Mouse (Mus musculus) ES-E14 (cell line): Measurements from ENCODE around the gene Cacna1h.

Experiments used
- CHD2 ChIP-seq: IDR thresholded peaks from 2 replicates; pipeline ENCODE4 v1.6.1; 2014; ENCODE audit warnings: mild to moderate bottlenecking, low read depth, low read length, inconsistent platforms
- HCFC1 ChIP-seq: IDR thresholded peaks from 2 replicates; pipeline ENCODE4 v1.6.1; 2012; ENCODE audit warnings: low read length, inconsistent platforms, borderline replicate concordance; ENCODE audit not compliant: insufficient read depth
- MAFK ChIP-seq: IDR thresholded peaks from 2 replicates; pipeline ENCODE4 v1.6.1; 2014; ENCODE audit warnings: mild to moderate bottlenecking, low read depth, low read length, inconsistent platforms; ENCODE audit not compliant: insufficient read depth
- ZC3H11A ChIP-seq: IDR thresholded peaks from 2 replicates; pipeline ENCODE4 v1.6.1; 2012; ENCODE audit warnings: low read depth, mild to moderate bottlenecking, inconsistent platforms, low read length, borderline replicate concordance
- ZNF384 ChIP-seq: IDR thresholded peaks from 2 replicates; pipeline ENCODE4 v1.6.1; 2012; ENCODE audit warnings: low read depth, low read length, inconsistent platforms

DNA sequence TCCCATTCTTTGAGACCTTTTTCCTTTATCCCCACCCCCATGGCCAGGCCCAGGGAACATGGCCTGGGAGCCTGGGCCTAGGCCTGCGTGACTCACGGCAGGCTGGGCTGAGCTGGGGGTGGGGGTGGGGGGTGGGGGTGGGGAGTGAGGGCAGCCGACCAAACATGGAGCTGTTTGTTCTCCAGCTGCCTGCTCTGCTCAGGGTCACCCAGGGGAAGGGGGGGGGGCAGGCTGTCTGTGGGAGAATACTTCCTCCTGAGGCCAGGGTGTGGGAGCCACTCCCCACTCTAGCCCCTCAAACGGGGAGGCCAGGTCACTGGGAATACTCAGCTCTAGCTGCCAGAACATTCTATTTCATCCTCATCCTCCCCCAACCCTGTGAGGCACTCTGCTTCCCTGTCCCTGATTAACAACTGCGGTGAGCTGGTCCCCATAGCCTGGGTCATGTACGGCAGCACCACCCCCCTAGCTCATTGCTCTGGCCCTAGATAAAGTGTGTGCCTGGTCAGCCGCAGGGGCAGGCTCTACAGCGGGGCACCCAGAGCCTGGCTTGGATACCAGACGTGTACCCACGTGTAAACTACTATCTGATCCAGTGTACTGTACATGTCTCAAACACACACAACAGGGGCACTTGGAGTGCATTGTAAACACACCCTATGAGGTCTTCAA, 28.2 kb downstream of the Cacna1h start:
- no peak for TF ChIP-seq CHD2
- no peak for TF ChIP-seq ZNF384
- no peak for TF ChIP-seq ZC3H11A
- TF ChIP-seq HCFC1, result no peak
- no peak for TF ChIP-seq MAFK
